Mouse (Mus musculus): ENCODE results near the gene Styxl1.

DNA sequence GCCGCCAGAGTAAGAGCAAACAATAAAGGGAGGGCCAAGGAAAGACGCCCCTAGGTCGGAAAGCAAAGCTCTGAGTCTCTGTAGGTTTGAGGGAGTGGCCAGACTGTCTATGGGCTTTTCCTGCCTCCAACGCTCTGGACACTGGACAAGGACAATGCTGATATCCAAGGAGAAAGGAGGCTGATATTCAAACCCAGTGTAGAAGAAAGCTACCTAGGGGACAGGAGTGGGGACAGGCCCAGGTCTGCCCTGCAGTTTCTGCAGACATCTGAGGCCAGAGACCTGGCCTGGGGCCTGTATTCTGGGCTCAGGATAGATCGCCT lies 16.6 kb upstream of the Styxl1 start:
- TF ChIP-seq MAX (IDR thresholded peaks at IDR 0.05; ENCODE audit: low read depth) (no peak), POLR2A (IDR thresholded peaks at IDR 0.05; ENCODE audit: insufficient read length, low read depth) (no peak), TCF12 (IDR thresholded peaks at IDR 0.05; ENCODE audit: insufficient read depth, poor library complexity, severe bottlenecking) (no peak), TCF3 (IDR thresholded peaks at IDR 0.05; ENCODE audit: insufficient read length, low read depth) (no peak), USF1 (IDR thresholded peaks at IDR 0.05; ENCODE audit: low read depth) (no peak), SRF (IDR thresholded peaks at IDR 0.05; ENCODE audit: control insufficient read depth, insufficient read length, low read depth) (no peak), E2F4 (IDR thresholded peaks at IDR 0.05; ENCODE audit: insufficient read depth) (no peak), POLR2AphosphoS2 (IDR thresholded peaks at IDR 0.05; ENCODE audit: insufficient read length, low read depth) (no peak)

Measured in myocyte (in vitro differentiated cells).